Mouse (Mus musculus) MEL (cell line): ENCODE results near the gene Elovl5. TPM values are rescaled to one million over a fixed set of nuclear protein-coding genes. Genes with fewer than 3 reads are reported as not detected.

ENCODE experiments used
- DNase-seq: peaks from one replicate; pipeline ENCODE4 v3.0.0; 2011; ENCODE audit warnings: low read depth, low spot score
- H3K27ac ChIP-seq: 2 replicates; pipeline ENCODE4 v1.5.1; 2012; ENCODE audit warnings: low read depth, mild to moderate bottlenecking, control low read depth, low read length, moderate library complexity; ENCODE audit not compliant: control insufficient read depth
- H3K27me3 ChIP-seq, 2 experiments: fragments of 150-350 bp in 1 of 2; sonication (generic) in 1 of 2; 2 replicates each; pipeline ENCODE4 v1.6.1; 2012; ENCODE audit warnings: low read length in 2 of 2, mild to moderate bottlenecking in 2 of 2, improper control_type of control experiment in 1 of 2, moderate library complexity in 1 of 2; ENCODE audit not compliant: insufficient read depth in 2 of 2, control insufficient read depth in 1 of 2
- H3K36me3 ChIP-seq, 2 experiments: 2 replicates each; pipeline ENCODE4 v1.6.1; 2012 to 2014; ENCODE audit warnings: low read length in 2 of 2, improper control_type of control experiment in 1 of 2, inconsistent platforms in 1 of 2, mild to moderate bottlenecking in 1 of 2; ENCODE audit not compliant: insufficient read depth in 2 of 2, control insufficient read depth in 1 of 2
- H3K4me1 ChIP-seq, 2 experiments: fragments of 150-350 bp in 1 of 2; sonication (generic) in 1 of 2; 2 replicates each; pipeline ENCODE4 v1.6.1; 2012; ENCODE audit warnings: low read length in 2 of 2, improper control_type of control experiment in 1 of 2, mild to moderate bottlenecking in 1 of 2; ENCODE audit not compliant: insufficient read depth in 2 of 2, control insufficient read depth in 1 of 2
- H3K4me3 ChIP-seq, 2 experiments: fragments of 150-350 bp in 1 of 2; sonication (generic) in 1 of 2; 2 replicates each; pipeline ENCODE4 v1.5.1; 2012; ENCODE audit warnings: low read depth in 2 of 2, low read length in 2 of 2, mild to moderate bottlenecking in 2 of 2, moderate library complexity in 2 of 2, control low read depth in 1 of 2, improper control_type of control experiment in 1 of 2; ENCODE audit not compliant: control insufficient read depth in 1 of 2, insufficient read depth in 1 of 2
- H3K79me2 ChIP-seq: 2 replicates; pipeline ENCODE4 v1.6.1; 2012; ENCODE audit warnings: mild to moderate bottlenecking, low read length, moderate library complexity; ENCODE audit not compliant: control insufficient read depth, poor library complexity, insufficient read depth
- H3K9ac ChIP-seq: 2 replicates; pipeline ENCODE4 v1.6.1; 2012; ENCODE audit warnings: low read depth, mild to moderate bottlenecking, control low read depth, low read length, moderate library complexity; ENCODE audit not compliant: control insufficient read depth, poor library complexity, severe bottlenecking
- H3K9me3 ChIP-seq: fragments of 150-350 bp; sonication (generic); replicated peaks from 2 replicates; pipeline ENCODE4 v1.6.1; 2012; ENCODE audit warnings: mild to moderate bottlenecking, low read length, improper control_type of control experiment, moderate library complexity; ENCODE audit not compliant: insufficient read depth
- BHLHE40 ChIP-seq: IDR thresholded peaks from 2 replicates; pipeline ENCODE4 v1.6.1; 2012; ENCODE audit warnings: low read depth, mild to moderate bottlenecking, inconsistent platforms, low read length, improper control_type of control experiment, borderline replicate concordance
- GATA1 ChIP-seq: IDR thresholded peaks from 2 replicates; pipeline ENCODE4 v1.6.1; 2011; ENCODE audit warnings: low read depth, low read length, improper control_type of control experiment
- HCFC1 ChIP-seq: IDR thresholded peaks from 2 replicates; pipeline ENCODE4 v1.6.1; 2012; ENCODE audit warnings: low read depth, mild to moderate bottlenecking, inconsistent platforms, low read length, improper control_type of control experiment, moderate library complexity
- JUND ChIP-seq: IDR thresholded peaks from 2 replicates; pipeline ENCODE4 v1.6.1; 2011; ENCODE audit warnings: low read depth, mild to moderate bottlenecking, improper control_type of control experiment, low read length
- MAFK ChIP-seq: IDR thresholded peaks from 2 replicates; pipeline ENCODE4 v1.6.1; 2011; ENCODE audit warnings: low read depth, mild to moderate bottlenecking, low read length, improper control_type of control experiment, borderline replicate concordance
- MAX ChIP-seq: IDR thresholded peaks from 2 replicates; pipeline ENCODE4 v1.6.1; 2011; ENCODE audit warnings: low read length, improper control_type of control experiment
- MEF2A ChIP-seq: IDR thresholded peaks from 2 replicates; pipeline ENCODE4 v1.6.1; 2014; ENCODE audit warnings: low read depth, mild to moderate bottlenecking, inconsistent platforms, low read length, improper control_type of control experiment; ENCODE audit not compliant: poor library complexity, insufficient replicate concordance, severe bottlenecking; ENCODE audit errors: extremely low read depth
- MXI1 ChIP-seq: IDR thresholded peaks from 2 replicates; pipeline ENCODE4 v1.6.1; 2011; ENCODE audit warnings: mild to moderate bottlenecking, low read depth, low read length, improper control_type of control experiment
- NELFE ChIP-seq: IDR thresholded peaks from 2 replicates; pipeline ENCODE4 v1.6.1; 2011; ENCODE audit warnings: low read depth, low read length, improper control_type of control experiment
- NRF1 ChIP-seq: IDR thresholded peaks from 2 replicates; pipeline ENCODE4 v1.6.1; 2014; ENCODE audit warnings: low read depth, mild to moderate bottlenecking, inconsistent platforms, low read length, improper control_type of control experiment, moderate library complexity; ENCODE audit not compliant: poor library complexity, insufficient read depth, severe bottlenecking
- POLR2A ChIP-seq, 2 experiments: IDR thresholded peaks; 2 replicates each; pipeline ENCODE4 v1.6.1; 2011 to 2012; ENCODE audit warnings: low read length in 2 of 2, mild to moderate bottlenecking in 2 of 2, control low read depth in 1 of 2, improper control_type of control experiment in 1 of 2, low read depth in 1 of 2, moderate library complexity in 1 of 2; ENCODE audit not compliant: control insufficient read depth in 1 of 2, insufficient read depth in 1 of 2, poor library complexity in 1 of 2
- POLR2AphosphoS5 ChIP-seq: IDR thresholded peaks from 2 replicates; pipeline ENCODE4 v1.6.1; 2012; ENCODE audit warnings: low read depth, borderline replicate concordance, mild to moderate bottlenecking, inconsistent platforms, low read length, moderate library complexity, mixed read lengths
- RCOR1 ChIP-seq: IDR thresholded peaks from 2 replicates; pipeline ENCODE4 v1.6.1; 2012; ENCODE audit warnings: low read depth, mild to moderate bottlenecking, inconsistent platforms, low read length, improper control_type of control experiment
- SIN3A ChIP-seq: IDR thresholded peaks from 2 replicates; pipeline ENCODE4 v1.6.1; 2012; ENCODE audit warnings: low read length, improper control_type of control experiment, inconsistent platforms
- TAL1 ChIP-seq: IDR thresholded peaks from 2 replicates; pipeline ENCODE4 v1.6.1; 2012; ENCODE audit warnings: mild to moderate bottlenecking, inconsistent platforms, low read length, moderate library complexity, mixed read lengths
- TBP ChIP-seq: IDR thresholded peaks from 2 replicates; pipeline ENCODE4 v1.8.0; 2011; ENCODE audit warnings: low read depth, low read length, improper control_type of control experiment
- UBTF ChIP-seq: IDR thresholded peaks from 2 replicates; pipeline ENCODE4 v1.6.1; 2012; ENCODE audit warnings: low read depth, mild to moderate bottlenecking, inconsistent platforms, low read length, improper control_type of control experiment, moderate library complexity, borderline replicate concordance; ENCODE audit not compliant: insufficient read depth
- ZC3H11A ChIP-seq: IDR thresholded peaks from 2 replicates; pipeline ENCODE4 v1.6.1; 2012; ENCODE audit warnings: low read depth, mild to moderate bottlenecking, inconsistent platforms, low read length, improper control_type of control experiment
- ZKSCAN1 ChIP-seq: IDR thresholded peaks from 2 replicates; pipeline ENCODE4 v1.6.1; 2012; ENCODE audit warnings: low read depth, mild to moderate bottlenecking, inconsistent platforms, low read length, improper control_type of control experiment, moderate library complexity
- ZMIZ1 ChIP-seq: IDR thresholded peaks from 2 replicates; pipeline ENCODE4 v1.6.1; 2012; ENCODE audit warnings: low read depth, mild to moderate bottlenecking, inconsistent platforms, low read length, improper control_type of control experiment, moderate library complexity
- polyA plus RNA-seq, 2 experiments: library from polyadenylated mRNA; stranded (reverse) in 1 of 2; unstranded in 1 of 2; fragments of >175 nt in 1 of 2; fragments of >200 nt in 1 of 2; gene quantifications; 2 replicates each; pipeline versions ENCODE4 v1.2.1 to v1.2.4; 2012; ENCODE audit warnings: low replicate concordance in 2 of 2, low read depth in 1 of 2; ENCODE audit not compliant: insufficient read length in 2 of 2, insufficient read depth in 1 of 2, missing spikeins in 1 of 2
- total RNA-seq: library from RNA; depleted of rRNA; stranded (reverse); fragments of 300-350 nt; gene quantifications from 2 replicates; pipeline ENCODE4 v1.2.3, GENCODE M21; 2012

The Elovl5 gene
- total and polyA plus RNA-seq, 3 experiments = 52.3 to 73.0 (median 58.3) TPM

- peaks cover 2 to 5% of the 10 kb centered on the region in 2 experiments; a peak in 1 of 4 replicates for H3K4me1 ChIP-seq
- H3K9ac ChIP-seq = no peak overlapping the region
- peaks cover 8 to 9% of the 10 kb centered on the region in 2 experiments for H3K36me3 ChIP-seq
Measured at GRCm38 (mm10) chr9:77923774-77924173, 6.6 kb downstream of the Elovl5 start.

GRCm38 (mm10) chr9:77924199-77924598, 7.0 kb downstream of the Elovl5 start:
- no peak for TF ChIP-seq TBP
- TF ChIP-seq HCFC1 = no peak
- TF ChIP-seq POLR2AphosphoS5 = no peak
- TF ChIP-seq ZKSCAN1 = no peak
- no peak for TF ChIP-seq RCOR1
- TF ChIP-seq BHLHE40 = no peak
- TF ChIP-seq MEF2A = no peak
- TF ChIP-seq TAL1 = no peak
- TF ChIP-seq ZMIZ1 = no peak
- TF ChIP-seq SIN3A = no peak
- TF ChIP-seq UBTF = no peak
- no peak for TF ChIP-seq GATA1
- no peak for TF ChIP-seq JUND
- DNase-seq = no peak
- H3K27ac ChIP-seq = no peak overlapping the region
- H3K4me1 ChIP-seq = peaks cover under 1 to 2% of the 10 kb centered on the region in 2 experiments; a peak in 1 of 4 replicates
- no peak overlapping the region for H3K9ac ChIP-seq
- no peaks in the 10 kb centered on the region for H3K9me3 ChIP-seq
- no peaks in the 10 kb centered on the region for H3K27me3 ChIP-seq
- H3K36me3 ChIP-seq = peaks cover 4 to 8% of the 10 kb centered on the region in 2 experiments
- H3K4me3 ChIP-seq = no peak overlapping the region
- peaks cover 84% of the 10 kb centered on the region for H3K79me2 ChIP-seq

More at GRCm38 (mm10) chr9:77923774-77924173, 6.6 kb downstream of the Elovl5 start:
- Histone ChIP-seq H3K4me3 (no peak overlapping the region), H3K27ac (no peak overlapping the region), H3K9me3 (no peaks in the 10 kb centered on the region), H3K79me2 (peaks cover 88% of the 10 kb centered on the region), H3K27me3 (no peaks in the 10 kb centered on the region)
- DNase-seq = no peak
- no peak for TF ChIP-seq ZC3H11A
- no peak for TF ChIP-seq POLR2A (IDR thresholded peaks at IDR 0.05; ENCODE audit: control insufficient read depth in 1 of 2, insufficient read depth in 1 of 2, low read depth in 1 of 2, low read length in 2 of 2, poor library complexity in 1 of 2)
- TF ChIP-seq NELFE = no peak
- no peak for TF ChIP-seq NRF1
- no peak for TF ChIP-seq MXI1
- TF ChIP-seq MAX = no peak
- no peak for TF ChIP-seq MAFK
